Mouse (Mus musculus) embryonic facial prominence, embryonic 13.5 days (tissue): Measurements from ENCODE around the gene Rbm4. TPM values are rescaled to one million over a fixed set of nuclear protein-coding genes. Genes with fewer than 3 reads are reported as not detected.
"Not testable (repeated sequence)": the region's sequence is repeated elsewhere in the genome, so short reads cannot be mapped to it uniquely, and the experiment has no call there.

Source experiments
- ATAC-seq: fragments of 200-750 bp; cut with Nextera tagmentation; 2 replicates; pipeline ENCODE4 v1.8.0; 2017; ENCODE audit warnings: low read depth; ENCODE audit not compliant: insufficient number of reproducible peaks, insufficient read depth, low FRiP score, low TSS enrichment
- H3K27ac ChIP-seq: fragments of 300-500 bp; sonication (generic); 2 replicates; pipeline ENCODE4 v1.5.1; 2015; ENCODE audit warnings: moderate library complexity, mild to moderate bottlenecking, inconsistent platforms
- H3K27me3 ChIP-seq: fragments of 300-500 bp; sonication (generic); 2 replicates; pipeline ENCODE4 v1.6.1; 2015; ENCODE audit warnings: mild to moderate bottlenecking, inconsistent platforms
- H3K36me3 ChIP-seq: fragments of 300-500 bp; sonication (generic); 2 replicates; pipeline ENCODE4 v1.6.1; 2015; ENCODE audit warnings: mild to moderate bottlenecking, inconsistent platforms
- H3K4me1 ChIP-seq: fragments of 300-500 bp; sonication (generic); 2 replicates; pipeline ENCODE4 v1.6.1; 2015; ENCODE audit warnings: inconsistent platforms
- H3K4me2 ChIP-seq: fragments of 300-500 bp; sonication (generic); 2 replicates; pipeline ENCODE4 v1.6.1; 2015; ENCODE audit warnings: moderate library complexity, mild to moderate bottlenecking, inconsistent platforms
- H3K4me3 ChIP-seq: fragments of 300-500 bp; sonication (generic); 2 replicates; pipeline ENCODE4 v1.5.1; 2015; ENCODE audit warnings: mild to moderate bottlenecking, inconsistent platforms
- H3K9ac ChIP-seq: fragments of 300-500 bp; sonication (generic); 2 replicates; pipeline ENCODE4 v1.6.1; 2015; ENCODE audit warnings: mild to moderate bottlenecking, inconsistent platforms
- H3K9me3 ChIP-seq: fragments of 300-500 bp; sonication (generic); 2 replicates; pipeline ENCODE4 v1.6.1; 2016; ENCODE audit warnings: inconsistent platforms
- WGBS: fragments of 180-500 bp; shearing (Covaris S2); methylation state at CpG from one replicate; pipeline ENCODE4 v1.1.7; 2015; ENCODE audit warnings: mixed read lengths; 5-methylcytosine and 5-hydroxymethylcytosine counted together
- polyA plus RNA-seq: library from polyadenylated mRNA; unstranded; fragments of >200 nt; fragmentation: Nextera tagmentation; extraction: Ambion mirVana; gene quantifications from 2 replicates; pipeline ENCODE4 v1.2.1, GENCODE M21; 2015

Rbm4 gene
- polyA plus RNA-seq, 1 experiment from 2014 or later = 82.5 TPM

DNA sequence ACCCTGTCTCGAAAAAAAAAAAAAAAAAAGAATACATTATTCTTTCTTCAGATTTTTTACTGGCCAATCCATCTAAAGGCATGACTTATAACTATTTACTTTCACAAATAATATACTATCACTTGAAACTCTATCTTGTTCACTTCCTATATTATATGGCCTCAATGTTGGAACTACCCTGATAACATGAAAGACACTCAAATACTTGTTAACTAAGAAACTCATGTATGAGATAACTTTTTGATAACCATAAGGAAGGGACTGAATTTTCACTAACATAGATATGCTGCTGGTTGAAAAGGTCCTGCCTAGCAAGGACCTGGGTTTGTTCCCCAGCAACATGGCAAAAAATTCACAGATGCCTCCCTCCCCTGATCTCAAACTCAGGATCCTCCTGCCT, 2.2 kb upstream of the Rbm4 start:
- H3K4me3 ChIP-seq = no peak overlapping the region
- H3K27ac ChIP-seq = no peak overlapping the region
- no peaks in the 10 kb centered on the region for H3K27me3 ChIP-seq
- peaks cover 22% of the 10 kb centered on the region for H3K4me1 ChIP-seq
- 50% methylated on average over 1 of the region's 1 CpGs for WGBS
- H3K36me3 ChIP-seq = peaks cover 52% of the 10 kb centered on the region
- ATAC-seq = no peak
- no peak overlapping the region for H3K9ac ChIP-seq
- no peak overlapping the region for H3K4me2 ChIP-seq
- H3K9me3 ChIP-seq = no peaks in the 10 kb centered on the region

DNA sequence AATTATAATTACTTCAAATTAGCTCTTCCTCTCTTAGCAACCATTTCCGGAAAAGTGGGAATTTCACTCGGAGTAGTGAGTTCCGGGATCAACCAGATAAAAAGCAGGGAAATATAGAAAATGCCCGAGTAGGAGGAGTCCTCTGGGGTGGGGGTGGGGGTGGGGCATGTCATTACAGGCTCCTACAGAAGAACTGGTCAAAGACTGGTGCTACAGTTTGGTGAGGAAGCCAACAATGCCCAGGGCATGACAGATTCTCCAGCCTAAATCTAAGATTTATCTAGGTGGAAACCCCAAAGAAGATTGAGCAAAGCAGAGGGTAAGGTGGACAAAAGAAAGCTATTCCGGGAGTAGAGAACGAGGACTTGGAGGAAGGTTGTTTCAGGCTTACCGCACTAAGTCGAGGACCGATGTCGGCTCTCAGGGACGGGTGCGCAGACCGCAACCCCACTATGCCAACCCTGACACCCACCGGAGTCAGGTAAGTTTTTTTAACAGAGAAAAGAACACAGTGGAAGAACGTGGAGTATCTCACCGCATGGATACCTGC, 345 bp downstream of the Rbm4 start:
- Histone ChIP-seq H3K9me3 (no peaks in the 10 kb centered on the region), H3K9ac (peak overlapping the region; percentile 83), H3K4me2 (peak overlapping the region; percentile 72), H3K36me3 (peaks cover 47% of the 10 kb centered on the region), H3K27ac (peak overlapping the region; percentile 84), H3K4me3 (peak overlapping the region; percentile 75), H3K27me3 (no peaks in the 10 kb centered on the region), H3K4me1 (peaks cover 39% of the 10 kb centered on the region)
- ATAC-seq = peak; percentile 38; the same call in 1 of the 2 replicates
- WGBS = under 1% methylated on average over 16 of the region's 16 CpGs

DNA sequence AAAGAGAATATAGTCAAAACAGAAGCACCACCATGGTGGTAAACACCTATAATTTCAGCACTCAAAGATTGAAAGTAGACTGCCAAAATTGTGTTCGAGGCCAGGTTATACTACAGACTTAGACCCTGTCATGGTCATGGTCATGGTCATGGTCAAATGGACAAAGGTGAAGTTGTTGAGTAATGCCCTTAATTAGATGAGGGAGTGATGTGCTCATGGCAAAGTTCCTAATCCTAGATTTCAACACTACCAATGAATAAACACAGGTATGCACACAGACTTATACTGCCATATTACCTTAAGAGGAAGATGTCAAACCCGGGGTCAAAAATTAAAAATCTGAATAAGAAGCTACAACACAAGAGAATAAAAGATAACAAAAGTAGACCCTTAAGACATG, 7.4 kb downstream of the Rbm4 start:
- Histone ChIP-seq H3K27ac (no peak overlapping the region), H3K4me1 (peaks cover 30% of the 10 kb centered on the region), H3K9me3 (no peaks in the 10 kb centered on the region), H3K4me2 (no peak overlapping the region), H3K4me3 (no peak overlapping the region), H3K36me3 (peaks cover 93% of the 10 kb centered on the region), H3K27me3 (no peaks in the 10 kb centered on the region), H3K9ac (no peak overlapping the region)
- 94% methylated on average over 2 of the region's 2 CpGs for WGBS
- no peak for ATAC-seq

DNA sequence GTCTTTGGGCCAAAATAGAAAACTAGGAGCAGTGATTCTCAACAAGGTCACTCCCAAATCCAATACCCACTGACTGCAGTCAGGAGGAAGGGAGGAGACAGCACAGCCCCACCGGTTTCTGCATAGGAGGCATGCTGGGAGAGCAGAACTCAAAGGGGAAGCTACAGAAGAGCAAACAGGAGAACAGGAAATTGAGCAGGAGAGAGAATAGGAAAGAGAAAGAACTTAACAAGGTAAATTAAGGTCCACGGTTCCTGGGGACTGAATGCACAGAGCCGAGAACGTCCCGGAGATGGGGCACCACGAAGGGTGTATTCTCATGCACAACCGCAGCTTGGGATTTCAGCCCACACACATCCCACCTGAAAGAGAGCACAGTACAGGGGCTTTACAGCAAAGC, 8.5 kb downstream of the Rbm4 start:
- 86% methylated on average over 7 of the region's 7 CpGs for WGBS
- H3K4me2 ChIP-seq = no peak overlapping the region
- no peak overlapping the region for H3K9ac ChIP-seq
- no peaks in the 10 kb centered on the region for H3K27me3 ChIP-seq
- H3K4me1 ChIP-seq = peaks cover 19% of the 10 kb centered on the region
- ATAC-seq = no peak
- H3K4me3 ChIP-seq = no peak overlapping the region
- no peak overlapping the region for H3K27ac ChIP-seq
- peaks cover 90% of the 10 kb centered on the region for H3K36me3 ChIP-seq
- no peaks in the 10 kb centered on the region for H3K9me3 ChIP-seq

DNA sequence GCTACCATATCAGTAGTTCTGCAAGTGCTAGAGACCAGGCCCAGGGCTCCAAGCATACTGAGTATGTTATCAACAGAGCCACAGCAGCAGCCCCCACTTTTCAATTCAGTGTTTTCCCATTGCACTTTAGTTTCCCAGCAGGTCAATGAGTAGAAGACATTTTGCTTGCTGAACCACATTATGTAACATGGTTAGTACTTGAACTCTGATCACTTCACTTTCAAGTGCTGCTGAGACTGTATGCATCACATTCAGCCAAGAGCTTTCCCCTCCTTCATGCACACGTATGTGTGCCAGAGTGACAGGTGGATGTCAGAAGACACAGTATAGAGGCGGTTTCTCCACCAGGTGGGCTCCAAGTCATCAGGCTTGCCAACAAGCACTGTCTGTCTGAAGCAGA, 10.8 kb downstream of the Rbm4 start:
- Histone ChIP-seq H3K4me2 (no peak overlapping the region), H3K9ac (no peak overlapping the region), H3K27me3 (no peaks in the 10 kb centered on the region), H3K4me1 (peaks cover 9% of the 10 kb centered on the region), H3K36me3 (peaks cover 88% of the 10 kb centered on the region), H3K9me3 (no peaks in the 10 kb centered on the region), H3K4me3 (no peak overlapping the region), H3K27ac (no peak overlapping the region)
- WGBS = 93% methylated on average over 2 of the region's 2 CpGs
- no peak for ATAC-seq

DNA sequence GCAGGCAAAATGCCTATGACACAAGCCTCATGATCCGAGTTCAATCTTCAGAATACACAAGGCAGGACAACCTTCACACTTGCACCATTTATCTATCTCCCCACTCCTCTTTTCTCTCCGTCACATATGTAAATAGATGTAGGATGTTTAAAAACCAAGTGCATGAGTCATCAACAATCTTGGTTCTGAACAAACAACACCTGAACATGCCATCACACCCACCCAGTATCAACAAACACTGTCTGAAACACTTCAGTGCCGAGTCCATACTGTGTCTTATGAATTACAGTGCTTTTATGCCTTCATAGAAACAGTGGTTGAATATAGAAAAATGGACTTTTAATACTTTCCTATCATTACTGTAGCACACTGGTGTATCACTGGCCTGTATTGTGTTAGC, 20.9 kb downstream of the Rbm4 start:
- ATAC-seq = no peak
- Histone ChIP-seq H3K4me3 (no peak overlapping the region), H3K27me3 (no peaks in the 10 kb centered on the region), H3K4me2 (no peak overlapping the region), H3K36me3 (peaks cover 85% of the 10 kb centered on the region), H3K9me3 (no peaks in the 10 kb centered on the region), H3K27ac (no peak overlapping the region), H3K9ac (no peak overlapping the region), H3K4me1 (no peaks in the 10 kb centered on the region)
- WGBS = 89% methylated on average over 3 of the region's 3 CpGs

DNA sequence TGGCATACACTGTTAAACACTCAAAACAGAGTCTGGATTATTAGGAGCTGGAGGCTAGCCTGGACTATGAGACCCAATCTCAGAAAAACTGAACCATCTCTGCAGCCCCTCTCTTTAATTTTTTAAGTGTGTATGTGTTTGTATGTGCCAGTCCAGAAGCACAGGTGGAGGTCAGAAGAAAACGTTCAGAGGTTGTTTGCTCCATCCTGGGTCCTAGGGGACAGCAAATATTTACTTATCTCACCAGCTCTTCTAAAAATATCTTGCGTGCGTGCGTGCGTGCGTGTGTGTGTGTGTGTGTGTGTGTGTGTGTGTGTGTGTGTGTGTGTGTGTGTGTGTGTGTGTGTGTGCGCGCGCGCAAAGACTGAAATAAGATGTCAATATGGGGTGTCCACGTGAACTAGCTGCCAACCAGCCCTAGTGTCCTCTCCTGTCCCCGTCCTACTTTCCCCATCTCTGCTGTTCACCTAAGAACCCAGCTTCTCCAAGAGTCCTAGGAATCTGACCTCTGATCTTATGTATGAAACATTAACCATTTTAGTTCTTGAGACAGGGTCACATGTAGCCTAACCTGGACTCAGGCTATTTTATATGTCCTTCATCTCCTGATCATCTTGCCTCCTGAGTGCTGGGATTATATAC, 26.1 kb downstream of the Rbm4 start:
- peaks cover 80% of the 10 kb centered on the region for H3K36me3 ChIP-seq
- no peak overlapping the region for H3K4me2 ChIP-seq
- no peaks in the 10 kb centered on the region for H3K9me3 ChIP-seq
- H3K9ac ChIP-seq = no peak overlapping the region
- H3K4me1 ChIP-seq = no peaks in the 10 kb centered on the region
- H3K4me3 ChIP-seq = no peak overlapping the region
- no peak for ATAC-seq
- 86% methylated on average over 12 of the region's 12 CpGs for WGBS
- no peak overlapping the region for H3K27ac ChIP-seq
- no peaks in the 10 kb centered on the region for H3K27me3 ChIP-seq

DNA sequence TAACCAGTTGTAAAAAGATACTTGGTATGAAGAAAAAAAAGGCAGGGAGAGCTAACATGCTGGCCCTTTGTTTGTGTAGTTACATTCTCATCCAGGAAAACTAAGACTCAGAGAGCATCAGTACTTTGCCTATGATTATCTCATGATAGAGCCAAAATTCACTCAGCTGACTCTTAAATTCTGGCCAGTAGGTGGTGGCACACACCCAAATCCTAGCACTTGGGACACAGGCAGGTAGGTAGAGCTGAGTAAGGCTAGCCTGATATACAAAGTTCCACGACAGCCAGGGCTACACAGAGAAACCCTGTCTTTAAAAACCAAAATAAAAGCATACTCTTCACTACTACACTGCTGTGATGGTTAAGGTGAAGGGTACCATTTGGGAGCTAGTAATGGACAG, 30.8 kb downstream of the Rbm4 start:
- Histone ChIP-seq H3K4me1 (peaks cover 10% of the 10 kb centered on the region), H3K4me3 (no peak overlapping the region), H3K27me3 (no peaks in the 10 kb centered on the region), H3K4me2 (no peak overlapping the region), H3K9ac (no peak overlapping the region), H3K9me3 (no peaks in the 10 kb centered on the region), H3K36me3 (peaks cover 63% of the 10 kb centered on the region), H3K27ac (no peak overlapping the region)
- ATAC-seq = no peak
- 74% methylated on average over 1 of the region's 1 CpGs for WGBS

DNA sequence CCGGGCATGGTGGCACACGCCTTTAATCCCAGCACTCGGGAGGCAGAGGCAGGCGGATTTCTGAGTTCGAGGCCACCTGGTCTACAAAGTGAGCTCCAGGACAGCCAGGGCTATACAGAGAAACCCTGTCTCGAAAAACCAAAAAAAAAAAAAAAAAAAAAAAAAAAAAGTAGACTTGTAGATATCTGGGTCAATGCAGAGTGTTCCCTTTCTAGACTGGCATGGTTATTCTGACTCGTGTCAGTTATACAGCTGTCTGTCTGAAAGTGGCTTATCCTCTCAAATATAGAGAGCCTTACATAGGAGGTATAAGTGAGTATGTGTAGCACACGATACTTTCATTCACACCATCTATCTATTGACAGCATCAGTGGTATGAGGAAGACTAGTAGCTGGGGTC, 33.2 kb downstream of the Rbm4 start:
- not testable (repeated sequence) for H3K9ac ChIP-seq, H3K9me3 ChIP-seq, H3K27me3 ChIP-seq, ATAC-seq, H3K4me2 ChIP-seq, H3K4me3 ChIP-seq, H3K27ac ChIP-seq
- peaks cover 49% of the 10 kb centered on the region for H3K36me3 ChIP-seq
- 86% methylated on average over 8 of the region's 8 CpGs for WGBS
- peaks cover 15% of the 10 kb centered on the region for H3K4me1 ChIP-seq

DNA sequence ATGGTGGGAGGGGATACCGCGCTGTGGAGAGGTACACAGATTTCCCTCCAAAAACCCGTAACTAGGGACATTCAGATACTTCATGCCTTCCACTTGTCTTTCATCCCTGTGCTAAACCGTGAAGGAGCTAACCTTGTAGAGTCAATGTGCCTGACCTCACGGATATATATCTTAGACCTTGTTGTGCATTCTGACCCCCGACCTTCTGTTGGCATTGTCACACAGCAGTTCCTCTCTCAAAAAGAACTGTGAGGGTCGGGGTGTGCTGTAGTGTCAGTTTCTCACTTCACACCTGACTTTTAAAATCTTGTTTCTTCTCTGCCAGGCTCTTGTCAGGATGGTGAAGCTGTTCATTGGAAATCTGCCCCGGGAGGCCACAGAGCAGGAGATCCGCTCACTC, 36.8 kb downstream of the Rbm4 start:
- WGBS = 6% methylated on average over 9 of the region's 9 CpGs
- Histone ChIP-seq H3K27ac (peak overlapping the region; percentile 97), H3K9ac (peak overlapping the region; percentile 85), H3K36me3 (peaks cover 23% of the 10 kb centered on the region), H3K4me2 (peak overlapping the region; percentile 79), H3K27me3 (no peaks in the 10 kb centered on the region), H3K4me3 (peak overlapping the region; percentile 67), H3K9me3 (no peaks in the 10 kb centered on the region), H3K4me1 (peaks cover 15% of the 10 kb centered on the region)
- no peak for ATAC-seq

DNA sequence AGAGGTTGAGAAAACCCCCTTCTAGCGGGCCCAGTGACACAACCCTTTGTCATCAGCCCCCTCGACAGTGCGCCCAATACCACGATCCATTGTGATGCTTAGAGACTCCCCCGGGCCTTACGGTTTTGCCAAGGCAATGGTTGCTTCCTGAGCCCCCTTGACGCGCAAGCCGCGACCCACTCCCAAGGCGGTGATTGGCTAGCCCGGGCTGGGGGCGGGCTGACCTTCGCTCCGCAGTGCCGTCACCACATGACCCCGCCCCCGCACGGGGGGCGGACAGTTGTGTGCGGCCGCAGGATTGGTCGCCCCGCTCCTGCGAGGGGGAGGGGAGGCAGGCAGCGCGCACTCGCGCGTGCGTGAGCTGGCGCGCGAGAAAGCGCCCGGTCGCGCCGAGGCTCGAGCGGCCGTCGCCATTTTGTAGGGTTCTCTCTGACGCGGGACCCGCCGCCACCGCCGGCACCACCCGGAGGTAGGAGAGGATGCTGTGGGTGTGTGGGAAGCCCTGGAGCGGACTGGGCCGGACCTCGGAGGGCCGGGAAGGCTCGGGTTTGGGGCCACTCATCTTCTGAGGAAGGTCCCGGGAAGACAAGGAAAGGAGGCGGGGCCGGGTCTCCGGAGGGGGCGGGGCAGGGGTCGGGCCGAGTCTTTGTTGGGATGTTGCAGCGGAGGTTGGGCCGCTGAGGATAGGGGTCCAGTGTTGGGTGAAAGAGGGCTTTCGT, 37.3 kb downstream of the Rbm4 start, which contains the start of gene Rbm4b:
Gene Rbm4b (plus strand): TSS at position 305 of the 719 bp plus-strand sequence.
- H3K4me3 ChIP-seq = peak within 1 kb of the TSS; percentile 67
- under 1% methylated on average over 62 of the region's 65 CpGs for WGBS
- peak; percentile 97 for ATAC-seq
- H3K9ac ChIP-seq = peak within 1 kb of the TSS; percentile 85
- peak within 1 kb of the TSS; percentile 79 for H3K4me2 ChIP-seq
- no peaks in the 10 kb centered on the region for H3K9me3 ChIP-seq
- H3K4me1 ChIP-seq = peaks cover 15% of the 10 kb centered on the region
- peak within 1 kb of the TSS; percentile 97 for H3K27ac ChIP-seq
- H3K36me3 ChIP-seq = peaks cover 18% of the 10 kb centered on the region
- no peaks in the 10 kb centered on the region for H3K27me3 ChIP-seq
